Mouse (Mus musculus) testis, adult 2 months (tissue): ENCODE measurements at regions not wholly inside any gene's neighbourhood (a gene's known extent, or its start where the extent isn't known, plus 50 kb on each side); places are given as distances from the start of the nearest gene placed in this dataset.
"Not testable (repeated sequence)": the region's sequence is repeated elsewhere in the genome, so short reads cannot be mapped to it uniquely, and the experiment has no call there.

Experiments
- H3K27ac ChIP-seq: fragments of 200-500 bp; 2 replicates; pipeline ENCODE4 v1.5.1; 2012; ENCODE audit warnings: low read depth, low read length; ENCODE audit not compliant: control insufficient read depth, insufficient read depth
- H3K27me3 ChIP-seq: fragments of 200-500 bp; 2 replicates; pipeline ENCODE4 v1.6.1; 2012; ENCODE audit warnings: mild to moderate bottlenecking, low read length, moderate library complexity; ENCODE audit not compliant: control insufficient read depth, insufficient read depth
- H3K36me3 ChIP-seq: fragments of 200-500 bp; 2 replicates; pipeline ENCODE4 v1.6.1; 2012; ENCODE audit warnings: mild to moderate bottlenecking, low read length; ENCODE audit not compliant: control insufficient read depth, insufficient read depth
- H3K4me1 ChIP-seq: fragments of 200-500 bp; 2 replicates; pipeline ENCODE4 v1.6.1; 2012; ENCODE audit warnings: low read length; ENCODE audit not compliant: control insufficient read depth, insufficient read depth
- H3K4me3 ChIP-seq: fragments of 200-500 bp; 2 replicates; pipeline ENCODE4 v1.5.1; 2012; ENCODE audit warnings: low read depth, mild to moderate bottlenecking, low read length, moderate library complexity, mixed read lengths; ENCODE audit not compliant: control insufficient read depth
- CTCF ChIP-seq: fragments of 200-500 bp; IDR thresholded peaks from 2 replicates; pipeline ENCODE4 v1.5.1; 2012; ENCODE audit warnings: low read depth, mild to moderate bottlenecking, inconsistent platforms, low read length, moderate library complexity; ENCODE audit not compliant: control insufficient read depth, insufficient read depth, insufficient replicate concordance
- POLR2A ChIP-seq: fragments of 200-500 bp; IDR thresholded peaks from 2 replicates; pipeline ENCODE4 v1.6.1; 2012; ENCODE audit warnings: low read depth, mild to moderate bottlenecking, inconsistent platforms, low read length, moderate library complexity; ENCODE audit not compliant: control insufficient read depth

DNA sequence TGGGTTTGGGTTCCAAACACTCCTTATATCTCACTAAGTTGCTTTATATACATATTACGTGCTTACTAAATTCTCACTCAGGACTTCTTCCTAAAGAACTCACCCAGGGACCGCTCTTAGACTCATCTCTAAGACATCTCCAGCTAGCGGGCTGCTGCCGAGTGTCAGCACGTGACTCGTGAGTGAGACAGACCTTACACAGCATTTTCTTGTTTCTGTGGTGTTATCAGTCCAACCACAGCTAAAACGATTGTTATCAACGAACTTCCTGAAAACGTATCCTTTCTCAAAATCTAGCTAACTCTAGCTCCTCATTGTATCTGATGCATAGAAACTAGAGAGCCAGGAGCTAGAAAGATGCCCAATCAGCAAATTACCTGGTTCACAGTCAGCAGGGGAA is 168.7 kb upstream of the Mon1b start:
- TF ChIP-seq CTCF (no peak), POLR2A (no peak)
- no peaks in the 10 kb centered on the region for H3K27me3 ChIP-seq

DNA sequence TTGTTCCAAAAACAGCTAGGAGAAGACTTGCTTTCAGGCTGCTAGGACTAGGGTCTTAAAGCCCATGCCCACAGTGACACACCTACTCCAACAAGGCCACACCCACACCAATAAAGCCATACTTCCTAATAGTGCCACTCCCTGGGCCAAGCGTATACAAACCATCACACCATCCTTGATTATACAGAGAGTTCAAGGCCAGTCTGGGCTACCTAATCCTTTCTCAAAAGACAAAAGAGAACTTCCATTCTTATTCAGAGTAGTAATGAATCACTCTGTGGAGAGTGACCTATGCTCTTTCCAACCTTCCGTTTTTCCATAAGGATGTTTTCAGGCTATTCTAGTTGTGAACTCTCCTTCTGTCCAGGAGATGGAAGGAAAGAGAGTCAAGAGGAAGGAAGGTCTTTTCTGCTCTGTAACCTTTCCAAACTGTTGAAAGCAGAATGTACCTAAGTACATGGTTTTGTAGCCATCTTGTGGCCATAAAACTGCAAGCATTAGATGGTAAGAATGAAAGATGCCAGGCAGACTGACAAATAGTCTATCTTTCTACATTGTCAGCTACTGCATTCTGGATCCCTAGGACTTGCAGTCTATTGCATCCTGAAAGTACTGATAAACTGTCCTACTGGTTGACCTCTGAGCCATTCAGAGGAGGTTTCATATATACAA is 145.8 kb upstream of the Mon1b start:
- Histone ChIP-seq H3K27ac (no peak overlapping the region), H3K36me3 (no peaks in the 10 kb centered on the region), H3K4me1 (no peaks in the 10 kb centered on the region), H3K27me3 (no peaks in the 10 kb centered on the region), H3K4me3 (no peak overlapping the region)
- no peak for TF ChIP-seq POLR2A
- no peak for TF ChIP-seq CTCF

More for the DNA sequence above, 168.7 kb upstream of the Mon1b start:
- Histone ChIP-seq H3K4me3 (no peak overlapping the region), H3K36me3 (no peaks in the 10 kb centered on the region), H3K4me1 (no peaks in the 10 kb centered on the region), H3K27ac (no peak overlapping the region)

DNA sequence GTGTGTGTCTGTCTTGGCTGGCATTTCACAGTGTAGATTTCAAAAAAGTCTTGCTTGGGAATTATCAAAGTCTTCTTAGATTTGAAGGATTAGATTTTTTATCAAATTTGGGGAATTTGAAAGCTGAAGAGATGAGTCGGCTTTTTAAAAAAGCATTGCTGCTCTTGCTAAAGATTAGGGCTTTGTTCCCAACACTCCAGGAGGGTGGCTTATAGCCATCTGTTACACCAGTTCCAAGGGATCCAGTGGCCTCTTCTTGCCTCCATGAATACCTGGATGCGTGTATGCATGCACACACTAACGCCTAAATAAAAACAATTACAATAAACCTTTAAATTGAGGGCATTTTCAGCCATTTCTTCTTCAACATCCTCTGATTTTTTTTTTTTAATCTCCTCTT is 144.5 kb upstream of the Mon1b start:
- Histone ChIP-seq H3K27me3 (no peaks in the 10 kb centered on the region), H3K36me3 (no peaks in the 10 kb centered on the region), H3K27ac (no peak overlapping the region), H3K4me1 (no peaks in the 10 kb centered on the region), H3K4me3 (no peak overlapping the region)
- no peak for TF ChIP-seq CTCF
- no peak for TF ChIP-seq POLR2A

DNA sequence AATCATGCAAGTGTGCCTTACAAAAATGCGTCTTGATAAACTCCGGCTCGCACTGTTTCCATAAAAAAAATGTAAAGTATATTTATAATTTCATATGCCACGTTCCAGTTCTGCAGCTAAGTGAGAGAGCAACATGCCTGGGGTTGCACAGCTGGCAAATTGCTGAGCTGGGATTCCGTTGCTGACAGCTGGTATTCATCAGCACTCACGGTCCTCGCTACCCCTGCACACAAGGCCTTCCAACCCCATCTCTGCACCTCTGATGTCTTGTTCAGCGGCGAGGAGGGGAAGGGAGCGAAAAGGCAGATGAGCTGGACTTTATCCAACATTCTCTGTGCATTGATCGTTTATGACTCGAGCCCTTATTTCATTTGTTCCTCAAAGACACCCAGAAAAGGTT is 138.5 kb upstream of the Mon1b start:
- TF ChIP-seq CTCF, result no peak
- no peak for TF ChIP-seq POLR2A
- Histone ChIP-seq H3K27ac (no peak overlapping the region), H3K4me3 (no peak overlapping the region), H3K4me1 (no peaks in the 10 kb centered on the region; the same call in 1 of the 2 replicates), H3K36me3 (no peaks in the 10 kb centered on the region), H3K27me3 (no peaks in the 10 kb centered on the region)

DNA sequence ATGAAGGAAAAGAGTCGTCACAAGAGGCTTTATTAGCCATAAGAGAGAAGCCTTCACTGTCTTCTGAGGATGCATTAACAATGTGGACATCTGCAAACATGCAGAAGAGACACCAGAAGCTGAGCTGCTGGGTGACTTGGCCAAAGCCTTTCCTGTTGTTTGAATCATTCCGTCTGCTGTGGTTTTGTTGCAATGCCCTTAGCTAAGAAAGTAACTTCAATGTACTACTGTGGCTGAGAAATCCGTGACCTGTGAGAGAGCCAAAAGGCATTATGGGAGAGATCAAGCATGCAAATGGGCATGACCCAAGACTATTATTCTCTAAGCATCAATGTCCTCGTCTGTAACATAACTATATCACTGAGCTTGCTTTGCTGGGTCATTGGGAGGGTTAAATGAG is 132.7 kb upstream of the Mon1b start:
- no peaks in the 10 kb centered on the region for H3K36me3 ChIP-seq
- H3K27ac ChIP-seq, result no peak overlapping the region
- no peaks in the 10 kb centered on the region; the same call in 1 of the 2 replicates for H3K4me1 ChIP-seq
- no peaks in the 10 kb centered on the region for H3K27me3 ChIP-seq
- TF ChIP-seq CTCF, result no peak
- TF ChIP-seq POLR2A, result no peak
- no peak overlapping the region for H3K4me3 ChIP-seq

DNA sequence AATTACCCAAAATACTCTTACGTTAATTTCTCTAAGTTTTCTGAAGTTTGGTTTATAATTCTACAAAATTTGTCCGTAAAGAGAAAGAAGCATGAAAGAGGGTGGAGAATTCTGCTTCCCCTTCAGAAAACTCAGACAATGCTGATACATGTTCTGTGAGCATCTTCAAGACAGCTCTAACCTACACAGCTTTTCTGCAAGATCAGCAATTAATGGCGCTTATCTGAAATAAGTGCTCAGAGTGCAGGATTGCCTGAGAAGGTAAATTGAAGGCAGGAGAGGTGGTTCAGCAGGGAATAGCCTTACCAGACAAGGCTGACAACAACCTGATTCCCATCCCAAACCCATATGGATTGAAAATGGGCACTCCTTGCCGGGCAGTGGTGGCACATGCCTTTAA is 122.5 kb upstream of the Mon1b start:
- H3K27ac ChIP-seq, result no peak overlapping the region
- TF ChIP-seq CTCF (no peak), POLR2A (no peak)
- H3K36me3 ChIP-seq, result no peaks in the 10 kb centered on the region
- no peaks in the 10 kb centered on the region for H3K27me3 ChIP-seq
- H3K4me3 ChIP-seq, result no peak overlapping the region
- no peaks in the 10 kb centered on the region for H3K4me1 ChIP-seq

DNA sequence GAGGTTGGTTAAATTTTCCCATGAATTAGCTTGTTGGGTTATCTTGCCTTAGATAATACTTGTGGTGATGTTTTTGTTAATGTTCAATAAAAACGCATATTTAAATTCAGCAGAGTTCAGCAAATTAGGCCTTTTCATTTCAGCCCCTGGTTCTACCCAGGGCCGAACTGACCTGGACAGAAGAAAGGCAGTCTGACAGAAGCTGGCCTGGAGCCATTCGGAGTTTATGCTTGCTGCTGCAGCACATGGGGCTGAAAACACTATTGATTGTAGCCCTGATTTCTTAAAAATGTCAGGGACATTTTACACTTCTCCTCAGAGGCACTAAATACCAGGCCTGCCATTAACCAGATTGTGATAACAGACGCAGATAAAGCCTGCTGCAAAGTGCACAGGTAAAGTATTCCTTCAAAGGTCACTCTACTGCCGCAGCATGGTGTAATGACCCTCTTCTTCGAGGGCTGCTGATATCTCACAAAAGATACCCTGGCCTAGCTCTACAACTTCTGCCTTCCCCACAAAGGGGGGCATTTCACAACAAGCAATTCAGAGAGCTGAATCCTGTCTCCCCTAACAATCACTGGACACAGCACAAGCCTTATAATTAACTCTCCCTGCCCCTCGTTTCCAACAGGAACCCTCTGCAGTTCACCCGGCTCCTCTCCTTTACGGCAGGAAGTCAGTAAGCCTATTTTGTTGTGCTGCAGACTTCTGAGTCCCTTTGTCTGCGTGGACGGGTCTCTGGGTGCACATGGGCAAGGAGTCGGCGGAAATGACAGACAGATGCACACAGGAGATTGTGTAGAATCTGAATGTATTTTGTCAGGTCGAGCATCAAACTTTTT is 121.3 kb upstream of the Mon1b start:
- Histone ChIP-seq H3K36me3 (no peaks in the 10 kb centered on the region), H3K27ac (no peak overlapping the region), H3K27me3 (no peaks in the 10 kb centered on the region), H3K4me1 (no peaks in the 10 kb centered on the region), H3K4me3 (no peak overlapping the region)
- no peak for TF ChIP-seq POLR2A
- no peak for TF ChIP-seq CTCF

DNA sequence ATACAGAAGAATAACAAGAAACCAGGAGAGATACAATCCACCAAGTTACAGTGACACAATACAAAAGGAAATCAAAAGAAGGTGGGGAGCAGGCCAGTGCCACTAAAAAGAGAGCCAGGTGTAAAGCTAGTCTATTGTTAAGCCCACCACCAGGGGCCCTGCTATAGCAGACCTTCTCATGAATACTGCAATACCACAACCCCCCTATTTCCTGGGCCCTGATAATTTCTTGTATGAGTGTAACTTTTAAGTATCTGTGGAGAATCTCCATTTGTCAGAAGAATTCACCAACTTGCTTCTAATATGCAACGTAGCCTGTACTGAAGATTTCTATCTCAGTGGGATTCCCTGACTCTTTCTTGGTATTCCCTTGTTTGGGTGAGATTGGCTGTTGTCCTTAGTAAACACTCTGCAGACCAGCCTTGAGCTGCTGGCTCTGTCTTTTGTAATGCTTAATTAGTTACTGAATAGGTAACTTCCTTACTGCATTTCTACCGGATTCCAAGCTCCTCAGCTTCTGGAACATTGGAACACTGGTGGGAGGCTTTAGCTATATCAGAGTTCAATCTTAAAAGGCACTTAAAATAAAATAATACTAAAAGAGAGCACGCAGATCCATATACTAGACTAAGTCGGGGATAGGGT is 120.5 kb upstream of the Mon1b start:
- not testable (repeated sequence) for H3K27me3 ChIP-seq, H3K4me3 ChIP-seq, H3K36me3 ChIP-seq, H3K4me1 ChIP-seq, H3K27ac ChIP-seq
